Mouse (Mus musculus) hindbrain, postnatal 0 days (tissue): ENCODE measurements at regions not wholly inside any gene's neighbourhood (a gene's known extent, or its start where the extent isn't known, plus 50 kb on each side); places are given as distances from the start of the nearest gene placed in this dataset.

Source experiments
- ATAC-seq: fragments of 200-750 bp; cut with Nextera tagmentation; 2 replicates; pipeline ENCODE4 v1.8.0; 2017; ENCODE audit warnings: mild to moderate bottlenecking, moderate TSS enrichment, moderate library complexity
- DNase-seq: peaks from one replicate; pipeline ENCODE4 v3.0.0-alpha.2; 2015; ENCODE audit warnings: low spot score
- H3K27ac ChIP-seq: fragments of 300-500 bp; sonication (generic); 2 replicates; pipeline ENCODE4 v1.5.1; 2014; ENCODE audit warnings: mild to moderate bottlenecking
- H3K27me3 ChIP-seq: fragments of 300-500 bp; sonication (generic); 2 replicates; pipeline ENCODE4 v1.6.1; 2014; ENCODE audit warnings: low read length, mixed read lengths; ENCODE audit not compliant: insufficient read depth
- H3K36me3 ChIP-seq: fragments of 300-500 bp; sonication (generic); 2 replicates; pipeline ENCODE4 v1.6.1; 2014; ENCODE audit warnings: low read length, mixed read lengths; ENCODE audit not compliant: insufficient read depth
- H3K4me1 ChIP-seq: fragments of 300-500 bp; sonication (generic); 2 replicates; pipeline ENCODE4 v1.6.1; 2014; ENCODE audit warnings: antibody characterized with exemption, low read length, mixed read lengths; ENCODE audit not compliant: insufficient read depth
- H3K4me2 ChIP-seq: fragments of 300-500 bp; sonication (generic); 2 replicates; pipeline ENCODE4 v1.6.1; 2014; ENCODE audit warnings: low read depth, mild to moderate bottlenecking, low read length, moderate library complexity, mixed read lengths
- H3K4me3 ChIP-seq: fragments of 300-500 bp; sonication (generic); 2 replicates; pipeline ENCODE4 v1.5.1; 2014; ENCODE audit warnings: low read length
- H3K9ac ChIP-seq: fragments of 300-500 bp; sonication (generic); replicated peaks from 2 replicates; pipeline ENCODE4 v1.6.1; 2014; ENCODE audit warnings: mild to moderate bottlenecking, low read length, moderate library complexity, mixed read lengths
- H3K9me3 ChIP-seq: fragments of 300-500 bp; sonication (generic); 2 replicates; pipeline ENCODE4 v1.6.1; 2016; ENCODE audit warnings: low read length, mixed read lengths
- CTCF ChIP-seq: IDR thresholded peaks from 2 replicates; pipeline ENCODE4 v1.5.1; 2016; ENCODE audit warnings: antibody characterized with exemption, control low read depth, low read depth
- WGBS: fragments of 180-500 bp; shearing (Covaris S2); extraction: QIAGEN DNeasy Blood & Tissue Kit; methylation state at CpG from one replicate; pipeline ENCODE4 v1.1.7; 2014; 5-methylcytosine and 5-hydroxymethylcytosine counted together

GRCm38 (mm10) chr2:115339034-115339433, 242.5 kb upstream of the BC052040 start:
- no peak for TF ChIP-seq CTCF
- Histone ChIP-seq H3K4me1 (no peaks in the 10 kb centered on the region), H3K36me3 (no peaks in the 10 kb centered on the region), H3K9me3 (no peaks in the 10 kb centered on the region), H3K27me3 (no peaks in the 10 kb centered on the region), H3K4me3 (no peak overlapping the region), H3K4me2 (no peak overlapping the region), H3K27ac (no peak overlapping the region), H3K9ac (no peak overlapping the region)
- no peak for ATAC-seq
- DNase-seq: no peak
- 61% methylated on average over 4 of the region's 4 CpGs for WGBS

GRCm38 (mm10) chr2:115342360-115342759, 239.2 kb upstream of the BC052040 start:
- no peak for TF ChIP-seq CTCF
- WGBS: 90% methylated on average over 14 of the region's 14 CpGs
- Histone ChIP-seq H3K27ac (no peak overlapping the region), H3K36me3 (no peaks in the 10 kb centered on the region), H3K4me2 (no peak overlapping the region), H3K4me3 (no peak overlapping the region), H3K27me3 (no peaks in the 10 kb centered on the region), H3K9ac (no peak overlapping the region), H3K4me1 (no peaks in the 10 kb centered on the region), H3K9me3 (no peaks in the 10 kb centered on the region)
- ATAC-seq (no peak), DNase-seq (no peak)

GRCm38 (mm10) chr2:115346551-115346950, 235.0 kb upstream of the BC052040 start:
- Histone ChIP-seq H3K27me3 (no peaks in the 10 kb centered on the region), H3K9ac (no peak overlapping the region), H3K36me3 (no peaks in the 10 kb centered on the region), H3K4me1 (no peaks in the 10 kb centered on the region), H3K27ac (no peak overlapping the region), H3K9me3 (no peaks in the 10 kb centered on the region), H3K4me2 (no peak overlapping the region), H3K4me3 (no peak overlapping the region)
- no peak for DNase-seq
- ATAC-seq: no peak
- WGBS: 55% methylated on average over 6 of the region's 6 CpGs
- no peak for TF ChIP-seq CTCF

GRCm38 (mm10) chr2:115348263-115348662, 233.3 kb upstream of the BC052040 start:
- 17% methylated on average over 2 of the region's 2 CpGs for WGBS
- no peak overlapping the region for H3K9ac ChIP-seq
- no peak overlapping the region for H3K4me2 ChIP-seq
- H3K27me3 ChIP-seq: no peaks in the 10 kb centered on the region
- no peaks in the 10 kb centered on the region for H3K36me3 ChIP-seq
- no peak for ATAC-seq
- H3K4me3 ChIP-seq: no peak overlapping the region
- H3K4me1 ChIP-seq: no peaks in the 10 kb centered on the region
- TF ChIP-seq CTCF: no peak
- H3K9me3 ChIP-seq: no peaks in the 10 kb centered on the region
- H3K27ac ChIP-seq: no peak overlapping the region
- DNase-seq: no peak

- Histone ChIP-seq H3K4me1 (no peaks in the 10 kb centered on the region), H3K4me2 (no peak overlapping the region), H3K36me3 (no peaks in the 10 kb centered on the region), H3K4me3 (no peak overlapping the region), H3K9me3 (no peaks in the 10 kb centered on the region), H3K9ac (no peak overlapping the region), H3K27me3 (no peaks in the 10 kb centered on the region), H3K27ac (no peak overlapping the region)
- ATAC-seq (no peak), DNase-seq (no peak)
- no peak for TF ChIP-seq CTCF
- WGBS: 86% methylated on average over 6 of the region's 6 CpGs
Observed at GRCm38 (mm10) chr2:115371072-115371471, 210.4 kb upstream of the BC052040 start.

- no peak for TF ChIP-seq CTCF
- ATAC-seq: no peak
- H3K4me2 ChIP-seq: no peak overlapping the region
- WGBS: 53% methylated on average over 5 of the region's 5 CpGs
- no peaks in the 10 kb centered on the region for H3K9me3 ChIP-seq
- peak; percentile 45 for DNase-seq
- no peak overlapping the region for H3K27ac ChIP-seq
- H3K4me1 ChIP-seq: no peaks in the 10 kb centered on the region
- H3K36me3 ChIP-seq: no peaks in the 10 kb centered on the region
- no peak overlapping the region for H3K9ac ChIP-seq
- no peaks in the 10 kb centered on the region for H3K27me3 ChIP-seq
- no peak overlapping the region for H3K4me3 ChIP-seq
Observed at GRCm38 (mm10) chr2:115375336-115375735, 206.2 kb upstream of the BC052040 start.

- 28% methylated on average over 13 of the region's 13 CpGs for WGBS
- Histone ChIP-seq H3K4me3 (no peak overlapping the region), H3K27ac (no peak overlapping the region), H3K4me1 (no peaks in the 10 kb centered on the region), H3K9ac (no peak overlapping the region), H3K4me2 (no peak overlapping the region), H3K27me3 (no peaks in the 10 kb centered on the region), H3K9me3 (no peaks in the 10 kb centered on the region), H3K36me3 (no peaks in the 10 kb centered on the region)
- no peak for TF ChIP-seq CTCF
- DNase-seq: peak; percentile 38
- ATAC-seq: no peak
Observed at GRCm38 (mm10) chr2:115384414-115385180, 196.9 kb upstream of the BC052040 start.
